35 mouse cellular contexts compared by ENCODE assay signal in the genomic region with DNA sequence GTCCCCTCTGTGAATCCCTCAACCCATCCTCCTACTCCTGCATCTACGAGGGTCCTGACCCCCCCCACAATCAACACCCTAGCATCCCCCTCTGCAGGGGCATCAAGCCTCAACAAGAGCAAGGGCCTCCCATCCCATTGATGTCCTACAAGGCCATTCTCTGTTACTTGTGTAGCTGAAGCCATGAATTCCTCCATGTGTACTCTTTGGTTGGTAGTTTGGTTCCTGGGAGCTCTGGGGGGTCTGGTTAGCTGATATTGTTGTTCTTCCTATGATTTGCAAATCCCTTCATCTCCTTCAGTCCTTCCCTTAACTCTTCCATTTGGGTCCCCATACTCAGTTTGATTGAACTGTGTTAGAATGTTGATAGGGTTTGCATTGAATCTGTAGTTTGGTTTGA.
"Had no signal": no experiment of that assay in that cellular context is flagged by ENCODE, and none has a peak within 500 bp of the region (broad histone marks: within the 10 kb centered on the region; RNA-seq: fewer than 3 reads in every experiment).

No protein-coding gene starts in this region.

- H3K9me3 ChIP-seq: heart, embryonic 10.5 days; heart, embryonic 12.5 days; heart, embryonic 13.5 days; heart, embryonic 15.5 days; hindbrain, embryonic 10.5 days; hindbrain, embryonic 12.5 days; hindbrain, embryonic 13.5 days; hindbrain, embryonic 15.5 days; intestine, embryonic 15.5 days; kidney, embryonic 15.5 days had no signal

- H3K27ac ChIP-seq: heart, embryonic 10.5 days; heart, embryonic 13.5 days; heart, embryonic 15.5 days; hindbrain, embryonic 10.5 days; hindbrain, embryonic 12.5 days; hindbrain, embryonic 13.5 days; hindbrain, embryonic 14.5 days; hindbrain, embryonic 15.5 days; hindbrain, postnatal 0 days; intestine, embryonic 15.5 days; kidney, embryonic 15.5 days; kidney, postnatal 0 days; layer of hippocampus, adult 2 months had no signal

- H3K4me3 ChIP-seq: heart, embryonic 10.5 days; heart, embryonic 12.5 days; heart, embryonic 13.5 days; heart, embryonic 15.5 days; hindbrain, embryonic 10.5 days; hindbrain, embryonic 12.5 days; hindbrain, embryonic 13.5 days; hindbrain, embryonic 15.5 days; intestine, embryonic 15.5 days; kidney, embryonic 15.5 days; layer of hippocampus, adult 2 months had no signal

- H3K36me3 ChIP-seq: heart, embryonic 10.5 days; heart, embryonic 12.5 days; heart, embryonic 13.5 days; heart, embryonic 15.5 days; hindbrain, embryonic 10.5 days; hindbrain, embryonic 12.5 days; hindbrain, embryonic 13.5 days; hindbrain, embryonic 15.5 days; intestine, embryonic 15.5 days; kidney, embryonic 15.5 days had no signal

- DNase-seq: heart, postnatal 10 days; heart, postnatal 14 days; heart, postnatal 36 days; heart, postnatal 4 days; kidney, adult 11 months; kidney, adult 18-20 months; kidney, adult 2 months; kidney, adult 8-10 months; kidney, adult 9 months; kidney, postnatal 10 days; kidney, postnatal 14 days; kidney, postnatal 25 days; kidney, postnatal 36 days; kidney, postnatal 4 days; layer of hippocampus, adult 9-11 months; layer of hippocampus, postnatal 36 days had no signal

- H3K27me3 ChIP-seq: heart, embryonic 12.5 days; heart, embryonic 13.5 days; heart, embryonic 15.5 days; hindbrain, embryonic 12.5 days; hindbrain, embryonic 13.5 days; hindbrain, embryonic 15.5 days; intestine, embryonic 15.5 days; kidney, embryonic 15.5 days had no signal

- ATAC-seq: hindbrain, embryonic 16.5 days; hindbrain, postnatal 0 days; inflammation-experienced regulatory T-cells, adult 6 months; intestine, embryonic 15.5 days; intestine, embryonic 16.5 days; intestine, postnatal 0 days had no signal

- H3K9ac ChIP-seq: heart, embryonic 12.5 days; heart, embryonic 13.5 days; heart, embryonic 15.5 days; hindbrain, embryonic 12.5 days; hindbrain, embryonic 13.5 days; hindbrain, embryonic 14.5 days; hindbrain, embryonic 15.5 days; intestine, embryonic 15.5 days; kidney, embryonic 15.5 days had no signal

- H3K4me2 ChIP-seq: heart, embryonic 11.5 days; heart, embryonic 12.5 days; heart, embryonic 13.5 days; heart, embryonic 15.5 days; hindbrain, embryonic 12.5 days; hindbrain, embryonic 13.5 days; hindbrain, embryonic 14.5 days; hindbrain, embryonic 15.5 days; intestine, embryonic 15.5 days; kidney, embryonic 15.5 days had no signal

- H3K4me1 ChIP-seq: heart, embryonic 10.5 days; heart, embryonic 12.5 days; heart, embryonic 13.5 days; heart, embryonic 15.5 days; hindbrain, embryonic 10.5 days; hindbrain, embryonic 12.5 days; hindbrain, embryonic 13.5 days; hindbrain, embryonic 15.5 days; intestine, embryonic 15.5 days; kidney, embryonic 15.5 days had no signal
